Mouse (Mus musculus) testis, adult 2 months (tissue): Measurements from ENCODE around the gene Bsg. TPM values are rescaled to one million over a fixed set of nuclear protein-coding genes. Genes with fewer than 3 reads are reported as not detected.

Source experiments
- H3K27ac ChIP-seq: fragments of 200-500 bp; 2 replicates; pipeline ENCODE4 v1.5.1; 2012; ENCODE audit warnings: low read depth, low read length; ENCODE audit not compliant: control insufficient read depth, insufficient read depth
- H3K27me3 ChIP-seq: fragments of 200-500 bp; 2 replicates; pipeline ENCODE4 v1.6.1; 2012; ENCODE audit warnings: mild to moderate bottlenecking, low read length, moderate library complexity; ENCODE audit not compliant: control insufficient read depth, insufficient read depth
- H3K36me3 ChIP-seq: fragments of 200-500 bp; 2 replicates; pipeline ENCODE4 v1.6.1; 2012; ENCODE audit warnings: mild to moderate bottlenecking, low read length; ENCODE audit not compliant: control insufficient read depth, insufficient read depth
- H3K4me1 ChIP-seq: fragments of 200-500 bp; 2 replicates; pipeline ENCODE4 v1.6.1; 2012; ENCODE audit warnings: low read length; ENCODE audit not compliant: control insufficient read depth, insufficient read depth
- H3K4me3 ChIP-seq: fragments of 200-500 bp; 2 replicates; pipeline ENCODE4 v1.5.1; 2012; ENCODE audit warnings: low read depth, mild to moderate bottlenecking, low read length, moderate library complexity, mixed read lengths; ENCODE audit not compliant: control insufficient read depth
- CTCF ChIP-seq: fragments of 200-500 bp; IDR thresholded peaks from 2 replicates; pipeline ENCODE4 v1.5.1; 2012; ENCODE audit warnings: low read depth, mild to moderate bottlenecking, inconsistent platforms, low read length, moderate library complexity; ENCODE audit not compliant: control insufficient read depth, insufficient read depth, insufficient replicate concordance
- POLR2A ChIP-seq: fragments of 200-500 bp; IDR thresholded peaks from 2 replicates; pipeline ENCODE4 v1.6.1; 2012; ENCODE audit warnings: low read depth, mild to moderate bottlenecking, inconsistent platforms, low read length, moderate library complexity; ENCODE audit not compliant: control insufficient read depth
- polyA plus RNA-seq: library from polyadenylated mRNA; depleted of rRNA; stranded (reverse); fragments of >200 nt; gene quantifications from 2 replicates; pipeline ENCODE4 v1.2.3, GENCODE M21; 2012

Bsg gene
- polyA plus RNA-seq, 1 experiment = 920 TPM

- H3K4me3 ChIP-seq = peak overlapping the region; percentile 5; the same call in 1 of the 2 replicates
- no peak for TF ChIP-seq POLR2A
- TF ChIP-seq CTCF = no peak
- H3K27me3 ChIP-seq = no peaks in the 10 kb centered on the region
- peaks cover 26% of the 10 kb centered on the region for H3K4me1 ChIP-seq
- H3K27ac ChIP-seq = no peak overlapping the region
- no peaks in the 10 kb centered on the region; the same call in 1 of the 2 replicates for H3K36me3 ChIP-seq
Measured at GRCm38 (mm10) chr10:79706406-79707094, 2.3 kb downstream of the Bsg start.

GRCm38 (mm10) chr10:79707162-79707561, 2.9 kb downstream of the Bsg start:
- Histone ChIP-seq H3K27ac (no peak overlapping the region), H3K4me1 (peaks cover 21% of the 10 kb centered on the region), H3K4me3 (no peak overlapping the region), H3K36me3 (no peaks in the 10 kb centered on the region; the same call in 1 of the 2 replicates), H3K27me3 (no peaks in the 10 kb centered on the region)
- TF ChIP-seq POLR2A (no peak), CTCF (no peak)

DNA sequence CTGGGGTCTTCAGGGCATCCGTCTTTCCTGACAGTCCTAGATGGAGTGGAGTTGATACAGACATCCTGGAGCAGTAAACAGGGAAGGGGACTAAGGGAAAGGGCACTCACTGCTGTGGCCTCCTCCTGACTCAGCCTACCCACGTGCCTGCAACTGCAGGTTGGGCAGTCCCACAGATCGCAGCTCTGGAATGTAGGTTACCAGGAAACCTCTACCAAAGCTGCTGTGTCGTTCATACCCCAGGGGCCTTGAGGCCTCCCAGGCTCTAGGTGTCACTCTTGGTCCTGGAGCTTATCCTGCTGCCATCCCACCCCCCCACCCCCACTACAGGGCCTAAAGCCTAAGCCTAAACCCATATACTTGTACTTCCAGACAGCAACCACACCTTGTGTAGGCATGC, 3.5 kb downstream of the Bsg start:
- H3K27ac ChIP-seq = no peak overlapping the region
- no peaks in the 10 kb centered on the region; the same call in 1 of the 2 replicates for H3K36me3 ChIP-seq
- H3K4me3 ChIP-seq = no peak overlapping the region
- peaks cover 21% of the 10 kb centered on the region for H3K4me1 ChIP-seq
- no peak for TF ChIP-seq CTCF
- no peak for TF ChIP-seq POLR2A
- H3K27me3 ChIP-seq = no peaks in the 10 kb centered on the region

DNA sequence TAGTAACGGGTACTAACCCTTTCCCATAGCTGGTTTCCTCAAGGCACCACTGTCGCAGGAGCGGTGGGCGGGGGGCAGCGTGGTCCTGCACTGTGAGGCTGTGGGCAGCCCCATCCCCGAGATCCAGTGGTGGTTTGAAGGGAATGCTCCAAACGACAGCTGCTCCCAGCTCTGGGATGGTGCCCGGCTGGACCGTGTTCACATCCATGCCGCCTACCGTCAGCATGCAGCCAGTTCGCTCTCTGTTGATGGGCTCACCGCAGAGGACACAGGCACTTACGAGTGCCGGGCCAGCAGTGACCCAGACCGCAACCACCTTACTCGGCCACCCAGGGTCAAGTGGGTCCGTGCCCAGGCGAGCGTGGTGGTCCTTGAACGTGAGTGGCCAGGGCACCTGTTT, 4.4 kb downstream of the Bsg start:
- no peak overlapping the region for H3K27ac ChIP-seq
- H3K36me3 ChIP-seq = no peaks in the 10 kb centered on the region; the same call in 1 of the 2 replicates
- no peaks in the 10 kb centered on the region for H3K27me3 ChIP-seq
- peaks cover 19% of the 10 kb centered on the region for H3K4me1 ChIP-seq
- no peak overlapping the region for H3K4me3 ChIP-seq
- no peak for TF ChIP-seq CTCF
- no peak for TF ChIP-seq POLR2A

- Histone ChIP-seq H3K4me3 (peak overlapping the region; percentile 59), H3K27me3 (no peaks in the 10 kb centered on the region), H3K36me3 (no peaks in the 10 kb centered on the region; the same call in 1 of the 2 replicates), H3K27ac (no peak overlapping the region), H3K4me1 (peaks cover 19% of the 10 kb centered on the region)
- TF ChIP-seq CTCF (no peak), POLR2A (no peak)
Measured at GRCm38 (mm10) chr10:79709307-79709706, 5.0 kb downstream of the Bsg start.

- TF ChIP-seq POLR2A = no peak
- no peak for TF ChIP-seq CTCF
- Histone ChIP-seq H3K4me3 (no peak overlapping the region), H3K4me1 (peaks cover 15% of the 10 kb centered on the region), H3K27me3 (no peaks in the 10 kb centered on the region), H3K27ac (no peak overlapping the region), H3K36me3 (no peaks in the 10 kb centered on the region; the same call in 1 of the 2 replicates)
Measured at GRCm38 (mm10) chr10:79712029-79712428, 7.7 kb downstream of the Bsg start.

GRCm38 (mm10) chr10:79712499-79713126, 8.3 kb downstream of the Bsg start:
- no peaks in the 10 kb centered on the region; the same call in 1 of the 2 replicates for H3K36me3 ChIP-seq
- TF ChIP-seq POLR2A (no peak), CTCF (peak; percentile 71; the same call in 1 of the 2 replicates)

DNA sequence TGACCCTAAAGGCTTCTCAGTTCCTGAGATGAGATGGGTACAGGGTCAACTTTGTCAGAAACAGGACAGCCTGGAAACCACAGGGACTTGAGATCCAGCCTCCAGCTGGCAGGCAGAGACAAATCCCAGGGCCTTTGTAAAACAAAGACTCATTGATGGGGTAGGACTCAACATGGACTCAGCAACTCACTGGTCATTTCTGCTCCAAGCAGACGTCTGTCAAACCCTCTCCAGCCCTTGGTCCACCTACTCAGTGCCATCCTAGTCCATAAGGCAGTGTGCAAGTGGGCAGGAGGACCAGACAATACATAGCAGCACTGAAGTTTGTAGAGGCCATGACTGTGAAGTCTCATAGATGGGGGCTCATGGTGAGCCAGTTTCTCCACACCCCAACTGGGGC, 8.9 kb downstream of the Bsg start:
- Histone ChIP-seq H3K4me3 (no peak overlapping the region), H3K36me3 (no peaks in the 10 kb centered on the region; the same call in 1 of the 2 replicates), H3K27me3 (no peaks in the 10 kb centered on the region), H3K4me1 (peaks cover 21% of the 10 kb centered on the region), H3K27ac (no peak overlapping the region)
- no peak for TF ChIP-seq POLR2A
- no peak for TF ChIP-seq CTCF

More at GRCm38 (mm10) chr10:79712499-79713126, 8.3 kb downstream of the Bsg start:
- Histone ChIP-seq H3K4me1 (peaks cover 20% of the 10 kb centered on the region), H3K27ac (no peak overlapping the region), H3K27me3 (no peaks in the 10 kb centered on the region), H3K4me3 (no peak overlapping the region)
